Mouse (Mus musculus): ENCODE results near the gene Cadm2. TPM values are rescaled to one million over a fixed set of nuclear protein-coding genes. Genes with fewer than 3 reads are reported as not detected.

The Cadm2 gene
- total and polyA plus RNA-seq, 2 experiments: under 0.01 to 0.02 TPM

GRCm38 (mm10) chr16:66627527-66627926 lies 993.2 kb downstream of the Cadm2 start:
- H3K79me2 ChIP-seq (ENCODE audit: control insufficient read depth, insufficient read depth, low read length): no peaks in the 10 kb centered on the region
- no peak for TF ChIP-seq CTCF (IDR thresholded peaks at IDR 0.05; ENCODE audit: low read depth, low read length)
- no peak for TF ChIP-seq POLR2A (IDR thresholded peaks at IDR 0.05; ENCODE audit: extremely low read depth, insufficient read depth, low read length)
- no peak overlapping the region for H3K27ac ChIP-seq (replicated peaks; ENCODE audit: insufficient read depth, low read depth, low read length)
- H3K36me3 ChIP-seq (ENCODE audit: control insufficient read depth, insufficient read depth, low read length): no peaks in the 10 kb centered on the region
- H3K4me1 ChIP-seq (ENCODE audit: control insufficient read depth, insufficient read depth, low read length): no peaks in the 10 kb centered on the region
- no peak overlapping the region for H3K9ac ChIP-seq (ENCODE audit: low read depth, low read length)
- H3K4me3 ChIP-seq (ENCODE audit: insufficient read depth, low read depth, low read length): no peak overlapping the region
- H3K27me3 ChIP-seq (ENCODE audit: control insufficient read depth, insufficient read depth, low read length): no peaks in the 10 kb centered on the region
- no peak for DNase-seq (ENCODE audit: extremely low read depth, low read depth, low spot score)

- Histone ChIP-seq H3K9ac (ENCODE audit: low read depth, low read length) (no peak overlapping the region), H3K4me1 (ENCODE audit: control insufficient read depth, insufficient read depth, low read length) (no peaks in the 10 kb centered on the region), H3K4me3 (ENCODE audit: insufficient read depth, low read depth, low read length) (no peak overlapping the region), H3K79me2 (ENCODE audit: control insufficient read depth, insufficient read depth, low read length) (no peaks in the 10 kb centered on the region), H3K36me3 (ENCODE audit: control insufficient read depth, insufficient read depth, low read length) (no peaks in the 10 kb centered on the region), H3K27me3 (ENCODE audit: control insufficient read depth, insufficient read depth, low read length) (no peaks in the 10 kb centered on the region), H3K27ac (replicated peaks; ENCODE audit: insufficient read depth, low read depth, low read length) (no peak overlapping the region)
- DNase-seq (ENCODE audit: extremely low read depth, low read depth, low spot score): no peak
- 20% methylated on average over 1 of the region's 1 CpGs for WGBS
- TF ChIP-seq CTCF (IDR thresholded peaks at IDR 0.05; ENCODE audit: low read depth, low read length): no peak
- TF ChIP-seq POLR2A (IDR thresholded peaks at IDR 0.05; ENCODE audit: extremely low read depth, insufficient read depth, low read length): no peak
These were observed 998.3 kb downstream of the Cadm2 start for GRCm38 (mm10) chr16:66622423-66622822.

DNA sequence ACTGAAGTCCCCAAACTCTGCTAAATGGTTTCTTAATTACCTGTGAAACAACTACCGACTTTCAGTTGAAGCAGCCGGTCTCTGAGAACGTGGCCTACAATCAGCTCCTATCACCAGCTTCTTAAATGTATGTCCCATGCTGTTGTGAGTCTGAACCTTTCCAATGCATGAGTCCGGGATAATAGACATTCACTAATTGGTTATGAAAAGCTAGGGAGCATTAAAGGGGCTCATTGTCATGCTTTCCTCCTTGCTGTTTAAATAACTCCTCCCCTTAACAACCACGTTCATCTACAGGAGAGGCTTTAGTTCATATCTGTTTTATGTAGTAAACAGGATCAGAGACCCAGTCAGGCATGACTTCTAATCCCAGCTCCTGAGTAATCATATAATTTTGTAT lies 1008.1 kb downstream of the Cadm2 start:
- Histone ChIP-seq H3K4me3 (ENCODE audit: insufficient read depth, low read depth, low read length) (no peak overlapping the region), H3K27me3 (ENCODE audit: control insufficient read depth, insufficient read depth, low read length) (no peaks in the 10 kb centered on the region), H3K79me2 (ENCODE audit: control insufficient read depth, insufficient read depth, low read length) (no peaks in the 10 kb centered on the region), H3K9ac (ENCODE audit: low read depth, low read length) (no peak overlapping the region), H3K27ac (replicated peaks; ENCODE audit: insufficient read depth, low read depth, low read length) (no peak overlapping the region), H3K36me3 (ENCODE audit: control insufficient read depth, insufficient read depth, low read length) (no peaks in the 10 kb centered on the region), H3K4me1 (ENCODE audit: control insufficient read depth, insufficient read depth, low read length) (no peaks in the 10 kb centered on the region)
- no peak for TF ChIP-seq CTCF (IDR thresholded peaks at IDR 0.05; ENCODE audit: low read depth, low read length)
- no peak for TF ChIP-seq POLR2A (IDR thresholded peaks at IDR 0.05; ENCODE audit: extremely low read depth, insufficient read depth, low read length)
- no peak for DNase-seq (ENCODE audit: extremely low read depth, low read depth, low spot score)
- 77% methylated on average over 5 of the region's 5 CpGs for WGBS
